Mouse (Mus musculus) kidney, postnatal 0 days (tissue): ENCODE measurements at regions not wholly inside any gene's neighbourhood (a gene's known extent, or its start where the extent isn't known, plus 50 kb on each side); places are given as distances from the start of the nearest gene placed in this dataset.
A peak's percentile ranks its signal among the peaks of the same experiment; 100 is the strongest.

ENCODE experiments used
- ATAC-seq: fragments of 200-750 bp; cut with Nextera tagmentation; replicated peaks from 2 replicates; pipeline ENCODE4 v1.8.0; 2017; ENCODE audit warnings: low read depth, moderate number of reproducible peaks, moderate TSS enrichment, moderate library complexity; ENCODE audit not compliant: low FRiP score
- DNase-seq: peaks from one replicate; pipeline ENCODE4 v3.0.0-alpha.2; 2016; ENCODE audit warnings: low spot score
- H3K27ac ChIP-seq: fragments of 300-500 bp; sonication (generic); 2 replicates; pipeline ENCODE4 v1.5.1; 2014; ENCODE audit warnings: mild to moderate bottlenecking
- H3K27me3 ChIP-seq: fragments of 300-500 bp; sonication (generic); 2 replicates; pipeline ENCODE4 v1.6.1; 2014; ENCODE audit warnings: low read length, mixed read lengths; ENCODE audit not compliant: insufficient read depth
- H3K36me3 ChIP-seq: fragments of 300-500 bp; sonication (generic); 2 replicates; pipeline ENCODE4 v1.6.1; 2014; ENCODE audit warnings: low read length, mixed read lengths; ENCODE audit not compliant: insufficient read depth
- H3K4me1 ChIP-seq: fragments of 300-500 bp; sonication (generic); replicated peaks from 2 replicates; pipeline ENCODE4 v1.6.1; 2014; ENCODE audit warnings: antibody characterized with exemption, low read length, mixed read lengths; ENCODE audit not compliant: insufficient read depth
- H3K4me2 ChIP-seq: fragments of 300-500 bp; sonication (generic); 2 replicates; pipeline ENCODE4 v1.6.1; 2014; ENCODE audit warnings: mild to moderate bottlenecking, low read length, moderate library complexity, mixed read lengths
- H3K4me3 ChIP-seq: fragments of 300-500 bp; sonication (generic); replicated peaks from 2 replicates; pipeline ENCODE4 v1.5.1; 2014; ENCODE audit warnings: low read depth, low read length
- H3K9ac ChIP-seq: fragments of 300-500 bp; sonication (generic); 2 replicates; pipeline ENCODE4 v1.6.1; 2014; ENCODE audit warnings: low read depth, low read length
- H3K9me3 ChIP-seq: fragments of 300-500 bp; sonication (generic); replicated peaks from 2 replicates; pipeline ENCODE4 v1.6.1; 2016; ENCODE audit warnings: low read length, inconsistent platforms, mixed read lengths
- CTCF ChIP-seq: IDR thresholded peaks from 2 replicates; pipeline ENCODE4 v1.5.1; 2016; ENCODE audit warnings: antibody characterized with exemption, low read depth, mild to moderate bottlenecking, moderate library complexity
- WGBS: fragments of 180-500 bp; shearing (Covaris S2); extraction: QIAGEN DNeasy Blood & Tissue Kit; methylation state at CpG from one replicate; pipeline ENCODE4 v1.1.7; 2014; 5-methylcytosine and 5-hydroxymethylcytosine counted together

- Histone ChIP-seq H3K36me3 (no peaks in the 10 kb centered on the region), H3K4me3 (no peak overlapping the region), H3K9ac (no peak overlapping the region), H3K27ac (no peak overlapping the region), H3K4me1 (peaks cover 15% of the 10 kb centered on the region), H3K9me3 (no peaks in the 10 kb centered on the region), H3K27me3 (no peaks in the 10 kb centered on the region), H3K4me2 (no peak overlapping the region)
- ATAC-seq (no peak), DNase-seq (no peak)
- 87% methylated on average over 6 of the region's 6 CpGs for WGBS
- no peak for TF ChIP-seq CTCF
Measured at GRCm38 (mm10) chr3:21958595-21959286, 117.7 kb upstream of the Tbl1xr1 start.

GRCm38 (mm10) chr3:21961091-21961490, 115.4 kb upstream of the Tbl1xr1 start:
- ATAC-seq (no peak), DNase-seq (peak; percentile 45)
- no peaks in the 10 kb centered on the region for H3K9me3 ChIP-seq
- no peak for TF ChIP-seq CTCF
- no peak overlapping the region for H3K4me3 ChIP-seq
- WGBS, result 33% methylated on average over 6 of the region's 6 CpGs
- peaks cover 15% of the 10 kb centered on the region for H3K4me1 ChIP-seq
- no peaks in the 10 kb centered on the region for H3K27me3 ChIP-seq
- H3K4me2 ChIP-seq, result no peak overlapping the region
- no peaks in the 10 kb centered on the region for H3K36me3 ChIP-seq
- no peak overlapping the region for H3K27ac ChIP-seq
- H3K9ac ChIP-seq, result no peak overlapping the region

GRCm38 (mm10) chr3:21961746-21962145, 114.7 kb upstream of the Tbl1xr1 start:
- Histone ChIP-seq H3K27ac (no peak overlapping the region), H3K36me3 (no peaks in the 10 kb centered on the region), H3K9me3 (no peaks in the 10 kb centered on the region), H3K9ac (no peak overlapping the region), H3K27me3 (no peaks in the 10 kb centered on the region), H3K4me3 (no peak overlapping the region), H3K4me1 (peaks cover 15% of the 10 kb centered on the region), H3K4me2 (no peak overlapping the region)
- WGBS, result 79% methylated on average over 5 of the region's 5 CpGs
- TF ChIP-seq CTCF, result no peak
- DNase-seq, result no peak
- no peak for ATAC-seq

GRCm38 (mm10) chr3:21962360-21962782, 114.1 kb upstream of the Tbl1xr1 start:
- no peak for DNase-seq
- Histone ChIP-seq H3K4me3 (no peak overlapping the region), H3K9ac (no peak overlapping the region), H3K4me1 (peaks cover 15% of the 10 kb centered on the region), H3K4me2 (no peak overlapping the region), H3K9me3 (no peaks in the 10 kb centered on the region), H3K36me3 (no peaks in the 10 kb centered on the region), H3K27ac (no peak overlapping the region), H3K27me3 (no peaks in the 10 kb centered on the region)
- no peak for ATAC-seq
- WGBS, result 36% methylated on average over 7 of the region's 7 CpGs
- TF ChIP-seq CTCF, result no peak

- Histone ChIP-seq H3K9me3 (no peaks in the 10 kb centered on the region), H3K4me3 (no peak overlapping the region), H3K4me1 (peaks cover 15% of the 10 kb centered on the region), H3K4me2 (no peak overlapping the region), H3K9ac (no peak overlapping the region), H3K27me3 (no peaks in the 10 kb centered on the region), H3K27ac (no peak overlapping the region), H3K36me3 (no peaks in the 10 kb centered on the region)
- peak; percentile 93 for DNase-seq
- 27% methylated on average over 7 of the region's 7 CpGs for WGBS
- no peak for TF ChIP-seq CTCF
- peak; percentile 49 for ATAC-seq
Measured at GRCm38 (mm10) chr3:21962921-21963732, 113.3 kb upstream of the Tbl1xr1 start.

- ATAC-seq (no peak), DNase-seq (no peak)
- Histone ChIP-seq H3K9me3 (no peaks in the 10 kb centered on the region), H3K4me2 (no peak overlapping the region), H3K4me3 (no peak overlapping the region), H3K27me3 (no peaks in the 10 kb centered on the region), H3K27ac (no peak overlapping the region), H3K36me3 (no peaks in the 10 kb centered on the region), H3K4me1 (peaks cover 15% of the 10 kb centered on the region), H3K9ac (no peak overlapping the region)
- WGBS, result 94% methylated on average over 1 of the region's 1 CpGs
- TF ChIP-seq CTCF, result no peak
Measured at GRCm38 (mm10) chr3:21963733-21964351, 112.6 kb upstream of the Tbl1xr1 start.
